Comparison of ENCODE assay signal across 14 mouse cellular contexts in the genomic region with DNA sequence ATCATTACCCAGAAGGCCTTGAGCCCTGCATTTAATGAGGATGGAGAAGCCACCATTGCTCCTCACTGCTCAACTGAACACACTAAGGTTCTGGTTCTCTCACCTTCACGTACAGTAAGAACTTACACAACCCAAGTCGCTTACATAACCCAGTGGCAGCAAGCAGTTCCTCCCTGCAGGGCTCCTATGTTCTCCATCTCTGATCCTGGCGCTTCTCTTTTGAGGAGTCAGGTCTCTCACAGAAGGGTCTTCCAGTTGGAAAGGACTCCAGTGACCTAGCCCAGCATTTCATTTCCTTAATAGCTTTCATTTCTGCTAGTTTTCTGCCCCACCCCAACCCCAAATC. TPM values are rescaled to one million over a fixed set of nuclear protein-coding genes. Genes with fewer than 3 reads are reported as not detected.
DNase-seq lines count a peak whose midpoint lies in the region; ATAC-seq lines count a peak whose summit lies in the region.
"Had no signal": no experiment of that assay in that cellular context is flagged by ENCODE, and none has a peak within 500 bp of the region (broad histone marks: within the 10 kb centered on the region; RNA-seq: fewer than 3 reads in every experiment).

No protein-coding gene starts in this region.

- H3K9ac ChIP-seq in lung, embryonic 16.5 days (ENCODE audit: low read length) = no peak overlapping the region
- H3K9ac ChIP-seq in liver, embryonic 12.5 days = peak overlapping the region; percentile 74
- H3K9ac ChIP-seq: forebrain, embryonic 13.5 days; heart, embryonic 15.5 days; kidney, embryonic 15.5 days had no signal

- peaks cover 65% of the 10 kb centered on the region for H3K4me1 ChIP-seq in heart, embryonic 10.5 days
- peaks cover 56% of the 10 kb centered on the region for H3K4me1 ChIP-seq in lung, embryonic 16.5 days (replicated peaks; ENCODE audit: control insufficient read depth, insufficient read depth, low read length)
- H3K4me1 ChIP-seq in liver, embryonic 12.5 days = peaks cover 100% of the 10 kb centered on the region
- H3K4me1 ChIP-seq: forebrain, embryonic 13.5 days had no signal

- H3K27ac ChIP-seq in heart, embryonic 10.5 days = 0 out of 2 replicates have a peak overlapping the region, but pooled peaks have one; percentile 22
- peak overlapping the region; percentile 75 for H3K27ac ChIP-seq in lung, embryonic 16.5 days (ENCODE audit: low read length)
- H3K27ac ChIP-seq in liver, embryonic 12.5 days = peak overlapping the region; percentile 96
- H3K27ac ChIP-seq: forebrain, embryonic 13.5 days; kidney, embryonic 15.5 days; layer of hippocampus, adult 2 months had no signal

- ATAC-seq in lung, embryonic 16.5 days (ENCODE audit: low read depth) = 0 out of 2 replicates have a peak, but pooled peaks have one; percentile 3
- ATAC-seq in liver, embryonic 12.5 days = no peak
- ATAC-seq in monocyte, adult 5-6 weeks (replicated peaks; ENCODE audit: insufficient number of reproducible peaks, low FRiP score, low TSS enrichment, poor library complexity, severe bottlenecking) = peak; percentile 43; the same call in 1 of the 2 replicates
- ATAC-seq: activated CD4-positive, CD25-positive, alpha-beta regulatory T cell, adult 4 months; forebrain, embryonic 13.5 days had no signal

- H3K9me3 ChIP-seq in heart, embryonic 10.5 days = no peaks in the 10 kb centered on the region
- H3K9me3 ChIP-seq in lung, embryonic 16.5 days (ENCODE audit: control insufficient read depth, low read length) = no peaks in the 10 kb centered on the region
- H3K9me3 ChIP-seq in liver, embryonic 12.5 days (replicated peaks) = no peaks in the 10 kb centered on the region
- H3K9me3 ChIP-seq: forebrain, embryonic 13.5 days; heart, embryonic 15.5 days; kidney, embryonic 15.5 days had no signal

- 90% methylated on average over 3 of the region's 3 CpGs for WGBS in heart, embryonic 10.5 days
- WGBS in lung, embryonic 16.5 days = 65% methylated on average over 3 of the region's 3 CpGs
- WGBS in liver, embryonic 12.5 days (ENCODE audit: insufficient replicate concordance) = 80% methylated on average over 3 of the region's 3 CpGs

- H3K4me2 ChIP-seq in lung, embryonic 16.5 days (ENCODE audit: low read depth, low read length) = no peak overlapping the region
- H3K4me2 ChIP-seq in liver, embryonic 12.5 days = peak overlapping the region; percentile 72
- H3K4me2 ChIP-seq: forebrain, embryonic 13.5 days; heart, embryonic 15.5 days; kidney, embryonic 15.5 days had no signal

- H3K36me3 ChIP-seq in heart, embryonic 10.5 days = no peaks in the 10 kb centered on the region
- H3K36me3 ChIP-seq in lung, embryonic 16.5 days (ENCODE audit: control insufficient read depth, insufficient read depth, low read length) = no peaks in the 10 kb centered on the region
- H3K36me3 ChIP-seq in liver, embryonic 12.5 days = peaks cover 75% of the 10 kb centered on the region
- H3K36me3 ChIP-seq: heart, embryonic 15.5 days had no signal

- no peaks in the 10 kb centered on the region for H3K27me3 ChIP-seq in heart, embryonic 10.5 days (ENCODE audit: insufficient read depth, poor library complexity, severe bottlenecking)
- no peaks in the 10 kb centered on the region for H3K27me3 ChIP-seq in lung, embryonic 16.5 days (ENCODE audit: control insufficient read depth, insufficient read depth, low read depth, low read length)
- no peaks in the 10 kb centered on the region for H3K27me3 ChIP-seq in liver, embryonic 12.5 days (replicated peaks)
- H3K27me3 ChIP-seq: forebrain, embryonic 13.5 days; heart, embryonic 15.5 days; kidney, embryonic 15.5 days had no signal

- H3K4me3 ChIP-seq in heart, embryonic 10.5 days = no peak overlapping the region
- no peak overlapping the region for H3K4me3 ChIP-seq in lung, embryonic 16.5 days (ENCODE audit: low read length)
- H3K4me3 ChIP-seq in liver, embryonic 12.5 days = peak overlapping the region; percentile 10; the same call in 1 of the 2 replicates
- H3K4me3 ChIP-seq: forebrain, embryonic 13.5 days; heart, embryonic 15.5 days; kidney, embryonic 15.5 days; layer of hippocampus, adult 2 months had no signal

- no peak for DNase-seq in heart, embryonic 10.5 days (ENCODE audit: low spot score)
- DNase-seq in heart, postnatal 4 days = no peak
- no peak for DNase-seq in lung, postnatal 25 days (ENCODE audit: low spot score)
- no peak for DNase-seq in ovary, adult 18-20 months (ENCODE audit: low spot score)
- DNase-seq in layer of hippocampus, postnatal 36 days = no peak
- DNase-seq: right cerebral cortex, adult 18-20 months had no signal

RNA-seq across cellular contexts. Expression of a gene that starts 31.3 kb away (rescaled TPM):
- polyA plus RNA-seq in heart, embryonic 10.5 days (2016; fragmentation: Nextera tagmentation; extraction: Ambion mirVana) = 3.4 and 4.3 TPM in 2 replicates
- 10 to 100 TPM; 29.4 to 33.1 TPM for total RNA-seq in heart, postnatal 4 days (2021)
- polyA plus RNA-seq in lung, embryonic 16.5 days (2015; fragmentation: Nextera tagmentation; extraction: Ambion mirVana) = 10.2 and 10.7 TPM in 2 replicates
- polyA plus RNA-seq in liver, embryonic 12.5 days (2016; fragmentation: Nextera tagmentation; extraction: Ambion mirVana) = 16.9 and 17.9 TPM in 2 replicates
- total RNA-seq in monocyte, adult 5-6 weeks (2017) = 39.6 to 56.4 TPM (median 43.8 TPM) in 3 replicates
- 10 to 100 TPM; 45.7 to 50.1 TPM for total RNA-seq in layer of hippocampus, postnatal 36 days (2021)

Comparison
In these comparisons a context has a peak if more than half of its experiments do, and no peak if none do; other contexts are left out.
1. H3K27ac ChIP-seq: peak in every context shown above with its lines; median percentile 96 in liver, embryonic 12.5 days; 75 in lung, embryonic 16.5 days; 22 in heart, embryonic 10.5 days.